Mouse (Mus musculus) limb, embryonic 14.5 days (tissue): ENCODE data around the gene Stx3. TPM values are rescaled to one million over a fixed set of nuclear protein-coding genes. Genes with fewer than 3 reads are reported as not detected.

ENCODE experiments used
- ATAC-seq: fragments of 200-750 bp; cut with Nextera tagmentation; 2 replicates; pipeline ENCODE4 v1.8.0; 2017; ENCODE audit warnings: low read depth, moderate number of reproducible peaks, moderate TSS enrichment; ENCODE audit not compliant: low FRiP score
- DNase-seq: peaks from one replicate; pipeline ENCODE4 v3.0.0-alpha.2; 2015; ENCODE audit warnings: low spot score
- H3K27ac ChIP-seq: fragments of 300-500 bp; sonication (generic); replicated peaks from 2 replicates; pipeline ENCODE4 v1.5.1; 2014; ENCODE audit warnings: low read depth, mild to moderate bottlenecking, low read length, moderate library complexity, mixed read lengths
- H3K27me3 ChIP-seq: fragments of 300-500 bp; sonication (generic); 2 replicates; pipeline ENCODE4 v1.6.1; 2014; ENCODE audit warnings: low read length, mixed read lengths; ENCODE audit not compliant: control insufficient read depth, insufficient read depth
- H3K36me3 ChIP-seq: fragments of 300-500 bp; sonication (generic); 2 replicates; pipeline ENCODE4 v1.6.1; 2014; ENCODE audit warnings: mild to moderate bottlenecking, low read length, moderate library complexity, mixed read lengths; ENCODE audit not compliant: control insufficient read depth, insufficient read depth
- H3K4me1 ChIP-seq: fragments of 300-500 bp; sonication (generic); 2 replicates; pipeline ENCODE4 v1.6.1; 2014; ENCODE audit warnings: antibody characterized with exemption, low read length, mixed read lengths; ENCODE audit not compliant: control insufficient read depth, insufficient read depth
- H3K4me2 ChIP-seq: fragments of 300-500 bp; sonication (generic); replicated peaks from 2 replicates; pipeline ENCODE4 v1.6.1; 2014; ENCODE audit warnings: low read depth, mild to moderate bottlenecking, low read length, moderate library complexity; ENCODE audit not compliant: severe bottlenecking
- H3K4me3 ChIP-seq: fragments of 300-500 bp; sonication (generic); replicated peaks from 2 replicates; pipeline ENCODE4 v1.5.1; 2014; ENCODE audit warnings: low read length
- H3K9ac ChIP-seq: fragments of 300-500 bp; sonication (generic); 2 replicates; pipeline ENCODE4 v1.6.1; 2014; ENCODE audit warnings: mild to moderate bottlenecking, low read depth, low read length, moderate library complexity; ENCODE audit not compliant: severe bottlenecking
- H3K9me3 ChIP-seq: fragments of 300-500 bp; sonication (generic); 2 replicates; pipeline ENCODE4 v1.6.1; 2016; ENCODE audit warnings: low read length; ENCODE audit not compliant: control insufficient read depth
- POLR2A ChIP-seq: fragments of 200-500 bp; IDR thresholded peaks from 2 replicates; pipeline ENCODE4 v1.8.0; 2012; ENCODE audit warnings: inconsistent platforms, mild to moderate bottlenecking, moderate library complexity, borderline replicate concordance; ENCODE audit not compliant: insufficient read depth, insufficient read length; ENCODE audit errors: extremely low read depth
- WGBS: fragments of 180-500 bp; shearing (Covaris S2); extraction: QIAGEN DNeasy Blood & Tissue Kit; methylation state at CpG from one replicate; pipeline ENCODE4 v1.1.7; 2014; 5-methylcytosine and 5-hydroxymethylcytosine counted together
- polyA plus RNA-seq, 2 experiments: library from polyadenylated mRNA; depleted of rRNA in 1 of 2; stranded (reverse) in 1 of 2; unstranded in 1 of 2; fragments of >200 nt; fragmentation: Nextera tagmentation in 1 of 2; extraction: Ambion mirVana in 1 of 2; gene quantifications; 2 replicates each; pipeline versions ENCODE4 v1.2.1 to v1.2.3; 2012 to 2014

Stx3 gene
- polyA plus RNA-seq, 2 experiments, result 5.2 to 6.7 TPM

- no peak overlapping the region for H3K9ac ChIP-seq
- no peaks in the 10 kb centered on the region for H3K27me3 ChIP-seq
- DNase-seq (no peak), ATAC-seq (no peak)
- TF ChIP-seq POLR2A, result no peak
- H3K27ac ChIP-seq, result no peak overlapping the region
- no peak overlapping the region for H3K4me2 ChIP-seq
- H3K4me1 ChIP-seq, result no peaks in the 10 kb centered on the region
- H3K4me3 ChIP-seq, result no peak overlapping the region
- no peaks in the 10 kb centered on the region for H3K36me3 ChIP-seq
- H3K9me3 ChIP-seq, result no peaks in the 10 kb centered on the region
- 83% methylated on average over 3 of the region's 3 CpGs for WGBS
These were observed 54.1 kb downstream of the Stx3 start for GRCm38 (mm10) chr19:11765059-11765458.

GRCm38 (mm10) chr19:11747298-11747697 lies 71.9 kb downstream of the Stx3 start, which contains the start of gene Gif:
Gif (plus strand) TSS chr19:11747554.
- no peaks in the 10 kb centered on the region for H3K36me3 ChIP-seq
- TF ChIP-seq POLR2A, result no peak
- no peak within 1 kb of the TSS for H3K4me2 ChIP-seq
- no peak within 1 kb of the TSS for H3K9ac ChIP-seq
- no peaks in the 10 kb centered on the region for H3K9me3 ChIP-seq
- H3K27me3 ChIP-seq, result no peaks in the 10 kb centered on the region
- H3K4me1 ChIP-seq, result no peaks in the 10 kb centered on the region
- DNase-seq (no peak), ATAC-seq (no peak)
- H3K4me3 ChIP-seq, result no peak within 1 kb of the TSS
- WGBS, result 74% methylated on average over 2 of the region's 2 CpGs
- H3K27ac ChIP-seq, result no peak within 1 kb of the TSS

- no peak overlapping the region for H3K9ac ChIP-seq
- H3K4me3 ChIP-seq, result no peak overlapping the region
- H3K27me3 ChIP-seq, result no peaks in the 10 kb centered on the region
- no peaks in the 10 kb centered on the region for H3K9me3 ChIP-seq
- no peak overlapping the region for H3K4me2 ChIP-seq
- H3K4me1 ChIP-seq, result no peaks in the 10 kb centered on the region
- H3K36me3 ChIP-seq, result no peaks in the 10 kb centered on the region
- DNase-seq, result no peak
- ATAC-seq, result no peak
- no peak overlapping the region for H3K27ac ChIP-seq
- TF ChIP-seq POLR2A, result no peak
These were observed 73.5 kb downstream of the Stx3 start for GRCm38 (mm10) chr19:11745680-11746079.

- no peak overlapping the region for H3K27ac ChIP-seq
- no peak for TF ChIP-seq POLR2A
These were observed 82.7 kb downstream of the Stx3 start for GRCm38 (mm10) chr19:11736455-11736854.

GRCm38 (mm10) chr19:11730278-11730677 lies 88.9 kb downstream of the Stx3 start:
- ATAC-seq, result no peak
- 71% methylated on average over 1 of the region's 1 CpGs for WGBS
- TF ChIP-seq POLR2A, result no peak

More at GRCm38 (mm10) chr19:11736455-11736854, 82.7 kb downstream of the Stx3 start:
- no peak overlapping the region for H3K9ac ChIP-seq
- no peaks in the 10 kb centered on the region for H3K27me3 ChIP-seq
- H3K4me2 ChIP-seq, result no peak overlapping the region
- no peaks in the 10 kb centered on the region for H3K9me3 ChIP-seq
- WGBS, result 46% methylated on average over 1 of the region's 1 CpGs
- DNase-seq (no peak), ATAC-seq (no peak)
- no peaks in the 10 kb centered on the region for H3K36me3 ChIP-seq
- H3K4me3 ChIP-seq, result no peak overlapping the region
- no peaks in the 10 kb centered on the region for H3K4me1 ChIP-seq

GRCm38 (mm10) chr19:11727304-11727703 lies 91.9 kb downstream of the Stx3 start:
- no peaks in the 10 kb centered on the region for H3K27me3 ChIP-seq
- no peak for TF ChIP-seq POLR2A
- no peak overlapping the region for H3K27ac ChIP-seq
- DNase-seq (no peak), ATAC-seq (no peak)
- WGBS, result 89% methylated on average over 5 of the region's 5 CpGs
- H3K4me3 ChIP-seq, result no peak overlapping the region
- H3K36me3 ChIP-seq, result no peaks in the 10 kb centered on the region
- H3K9ac ChIP-seq, result no peak overlapping the region
- no peak overlapping the region for H3K4me2 ChIP-seq
- no peaks in the 10 kb centered on the region for H3K9me3 ChIP-seq
- no peaks in the 10 kb centered on the region for H3K4me1 ChIP-seq

More at GRCm38 (mm10) chr19:11730278-11730677, 88.9 kb downstream of the Stx3 start:
- H3K9ac ChIP-seq, result no peak overlapping the region
- H3K4me1 ChIP-seq, result no peaks in the 10 kb centered on the region
- no peaks in the 10 kb centered on the region for H3K9me3 ChIP-seq
- H3K4me2 ChIP-seq, result no peak overlapping the region
- no peak overlapping the region for H3K27ac ChIP-seq
- DNase-seq, result no peak
- H3K36me3 ChIP-seq, result no peaks in the 10 kb centered on the region
- no peaks in the 10 kb centered on the region for H3K27me3 ChIP-seq
- H3K4me3 ChIP-seq, result no peak overlapping the region
